Mouse (Mus musculus): ENCODE data around the gene Gpx8. TPM values are rescaled to one million over a fixed set of nuclear protein-coding genes. Genes with fewer than 3 reads are reported as not detected.

Gpx8 gene
- total and polyA plus RNA-seq, 2 experiments from 2014 or later: 16.2 to 37.5 TPM

DNA sequence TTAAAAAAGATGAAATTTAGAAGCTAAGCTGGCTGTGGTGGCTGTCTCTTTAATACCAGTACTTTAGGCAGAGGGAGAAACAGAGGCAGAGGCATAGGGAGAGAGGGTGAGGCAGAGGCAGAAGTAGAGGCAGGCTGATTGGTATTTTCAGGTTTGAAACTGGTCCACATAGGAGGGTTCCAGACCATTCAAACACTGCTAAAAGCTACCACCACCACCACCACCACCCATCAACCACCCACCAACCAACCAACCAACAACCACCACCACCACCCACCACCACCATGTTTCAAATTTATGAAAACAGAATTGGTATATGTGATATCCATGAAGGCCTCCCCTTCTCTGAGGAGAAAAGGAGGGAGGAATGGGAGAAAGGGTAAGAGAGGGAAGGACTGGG lies 13.4 kb downstream of the Gpx8 start:
- Histone ChIP-seq H3K4me2 (ENCODE audit: low read depth, low read length, poor library complexity, severe bottlenecking) (no peak overlapping the region), H3K4me1 (ENCODE audit: insufficient read depth, low read length) (0 out of 2 replicates have a peak, but pooled peaks cover 5% of the 10 kb centered on the region)

DNA sequence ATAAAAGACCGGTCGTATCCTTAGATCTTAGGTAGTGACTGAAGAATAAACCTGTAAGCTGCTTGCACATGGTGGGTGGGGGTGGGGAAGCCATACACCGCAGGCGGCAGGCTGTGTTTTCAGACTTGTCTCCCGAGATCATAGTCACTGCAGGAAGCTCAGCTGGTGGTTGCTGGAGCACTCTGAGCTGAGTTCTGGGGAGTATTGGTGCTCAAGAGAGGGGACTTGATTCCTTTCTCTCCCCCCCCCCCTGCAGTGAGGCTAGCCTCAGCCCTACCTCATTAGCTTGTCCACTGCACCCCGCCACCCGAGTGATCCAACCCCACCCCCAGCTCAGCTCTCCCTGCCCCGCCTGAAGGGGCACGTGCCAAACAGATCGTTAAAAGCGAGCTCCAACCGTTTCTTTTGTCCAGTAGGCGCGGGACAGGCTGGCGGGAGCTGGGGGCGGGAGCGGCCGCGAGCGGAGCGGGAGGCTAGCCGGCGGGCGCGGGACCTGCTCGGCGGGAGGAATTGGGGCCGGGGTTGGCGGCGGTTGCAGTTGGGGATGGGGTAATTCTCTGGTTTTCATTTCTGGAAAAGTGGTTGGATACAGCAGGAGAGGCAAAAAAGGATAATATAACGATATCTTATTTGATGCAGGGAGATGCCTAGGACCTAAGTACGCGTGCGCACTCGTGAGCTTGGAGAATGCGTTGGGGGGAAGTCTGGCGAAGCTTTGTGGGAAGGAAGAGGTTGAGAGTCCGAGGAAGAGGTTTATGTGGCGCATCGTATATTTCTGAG lies 14.2 kb downstream of the Gpx8 start:
- Histone ChIP-seq H3K27me3 (ENCODE audit: insufficient read depth, low read length) (peaks cover 4% of the 10 kb centered on the region; the same call in 1 of the 2 replicates), H3K9me3 (ENCODE audit: low read length) (no peaks in the 10 kb centered on the region), H3K4me1 (ENCODE audit: insufficient read depth, low read length) (0 out of 2 replicates have a peak, but pooled peaks cover 5% of the 10 kb centered on the region), H3K36me3 (ENCODE audit: insufficient read depth, low read length) (no peaks in the 10 kb centered on the region), H3K9ac (replicated peaks; ENCODE audit: low read length, poor library complexity, severe bottlenecking) (peak overlapping the region; percentile 71), H3K4me3 (ENCODE audit: low read depth, low read length) (peak overlapping the region; percentile 68), H3K4me2 (ENCODE audit: low read depth, low read length, poor library complexity, severe bottlenecking) (peak overlapping the region; percentile 92), H3K27ac (ENCODE audit: low read depth, low read length) (peak overlapping the region; percentile 68)
- peak; percentile 75 for ATAC-seq (ENCODE audit: low FRiP score)
- TF ChIP-seq CTCF (IDR thresholded peaks at IDR 0.05): no peak
- DNase-seq (ENCODE audit: low spot score): peak; percentile 69
- WGBS: under 1% methylated on average over 39 of the region's 40 CpGs

More for the DNA sequence above, 13.4 kb downstream of the Gpx8 start:
- H3K27ac ChIP-seq (ENCODE audit: low read depth, low read length): no peak overlapping the region
- no peak overlapping the region for H3K9ac ChIP-seq (replicated peaks; ENCODE audit: low read length, poor library complexity, severe bottlenecking)
- no peak for DNase-seq (ENCODE audit: low spot score)
- H3K9me3 ChIP-seq (ENCODE audit: low read length): no peaks in the 10 kb centered on the region
- H3K36me3 ChIP-seq (ENCODE audit: insufficient read depth, low read length): no peaks in the 10 kb centered on the region
- ATAC-seq (ENCODE audit: low FRiP score): no peak
- peaks cover 4% of the 10 kb centered on the region; the same call in 1 of the 2 replicates for H3K27me3 ChIP-seq (ENCODE audit: insufficient read depth, low read length)
- TF ChIP-seq CTCF (IDR thresholded peaks at IDR 0.05): no peak
- no peak overlapping the region for H3K4me3 ChIP-seq (ENCODE audit: low read depth, low read length)

DNA sequence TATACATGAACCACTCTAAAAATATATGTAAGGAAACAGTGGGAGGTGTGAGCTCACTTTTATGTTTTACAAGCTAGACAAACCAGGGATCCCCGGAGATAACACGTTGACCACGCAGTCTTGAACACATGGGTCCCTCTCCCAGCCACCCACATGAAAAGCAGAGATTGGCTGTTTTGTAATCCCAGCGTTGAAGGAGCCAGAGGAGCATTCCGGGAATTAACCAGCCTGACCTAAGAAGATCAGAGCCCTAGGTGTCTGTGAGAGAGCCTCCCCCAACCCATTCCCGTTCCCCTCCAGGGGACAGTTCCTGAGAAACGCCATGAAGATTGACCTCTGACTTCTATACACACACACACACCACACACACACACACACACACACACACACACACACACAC lies 14.9 kb downstream of the Gpx8 start:
- Histone ChIP-seq H3K9ac (replicated peaks; ENCODE audit: low read length, poor library complexity, severe bottlenecking) (peak overlapping the region; percentile 71; the same call in 1 of the 2 replicates), H3K4me3 (ENCODE audit: low read depth, low read length) (peak overlapping the region; percentile 68), H3K27ac (ENCODE audit: low read depth, low read length) (no peak overlapping the region), H3K27me3 (ENCODE audit: insufficient read depth, low read length) (peaks cover 4% of the 10 kb centered on the region; the same call in 1 of the 2 replicates), H3K4me2 (ENCODE audit: low read depth, low read length, poor library complexity, severe bottlenecking) (peak overlapping the region; percentile 92), H3K4me1 (ENCODE audit: insufficient read depth, low read length) (0 out of 2 replicates have a peak, but pooled peaks cover 5% of the 10 kb centered on the region), H3K36me3 (ENCODE audit: insufficient read depth, low read length) (no peaks in the 10 kb centered on the region), H3K9me3 (ENCODE audit: low read length) (no peaks in the 10 kb centered on the region)
- ATAC-seq (ENCODE audit: low FRiP score): no peak; the same call in 1 of the 2 replicates
- no peak for TF ChIP-seq CTCF (IDR thresholded peaks at IDR 0.05)
- no peak for DNase-seq (ENCODE audit: low spot score)
- WGBS: 1% methylated on average over 7 of the region's 7 CpGs

DNA sequence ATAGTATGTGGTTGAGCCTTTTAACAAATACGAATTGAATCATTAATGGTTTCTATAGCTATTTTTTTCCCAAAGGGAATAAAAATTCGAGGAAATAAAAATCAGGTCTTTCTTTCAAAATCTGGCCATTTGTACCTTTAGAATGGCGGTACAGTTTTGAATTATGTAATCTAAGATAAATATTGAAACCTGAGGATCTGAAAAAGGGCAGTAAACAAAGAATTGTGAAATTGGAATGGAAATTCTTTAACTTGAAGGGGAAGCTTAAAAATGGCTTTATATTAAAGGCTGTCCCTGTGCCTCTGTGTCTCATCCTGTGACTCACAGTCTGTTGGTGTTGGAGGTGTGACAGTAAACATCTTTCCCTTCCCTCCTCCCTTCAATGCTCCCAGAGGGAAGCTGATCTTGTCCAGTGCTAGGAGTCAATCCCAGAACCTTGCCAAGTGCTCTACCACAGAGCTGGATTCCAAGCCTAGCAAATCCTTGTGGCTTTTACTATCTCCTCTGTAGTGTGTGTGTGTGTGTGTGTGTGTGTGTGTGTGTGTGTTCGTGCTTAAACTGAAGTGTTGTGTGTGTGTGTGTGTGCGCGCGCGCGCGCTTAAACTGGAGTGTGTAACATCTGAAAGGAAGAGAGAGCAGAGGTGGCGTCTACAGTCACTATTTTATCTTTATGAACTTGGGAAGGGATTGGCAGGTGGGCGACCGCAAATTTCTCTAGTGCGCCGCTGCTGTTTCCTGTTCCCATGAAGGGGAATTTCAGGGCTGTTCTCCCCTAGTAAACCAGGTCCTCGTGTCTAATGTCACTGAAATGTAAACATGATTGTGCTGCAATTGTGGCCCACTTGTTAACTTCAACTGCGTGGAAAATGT lies 22.7 kb downstream of the Gpx8 start:
- Histone ChIP-seq H3K36me3 (ENCODE audit: insufficient read depth, low read length) (no peaks in the 10 kb centered on the region), H3K4me1 (ENCODE audit: insufficient read depth, low read length) (no peaks in the 10 kb centered on the region), H3K4me2 (ENCODE audit: low read depth, low read length, poor library complexity, severe bottlenecking) (no peak overlapping the region), H3K4me3 (ENCODE audit: low read depth, low read length) (no peak overlapping the region), H3K27ac (ENCODE audit: low read depth, low read length) (no peak overlapping the region), H3K27me3 (ENCODE audit: insufficient read depth, low read length) (no peaks in the 10 kb centered on the region), H3K9me3 (ENCODE audit: low read length) (no peaks in the 10 kb centered on the region), H3K9ac (replicated peaks; ENCODE audit: low read length, poor library complexity, severe bottlenecking) (no peak overlapping the region)
- TF ChIP-seq CTCF (IDR thresholded peaks at IDR 0.05): no peak
- 86% methylated on average over 17 of the region's 17 CpGs for WGBS
- DNase-seq (ENCODE audit: low spot score) (no peak), ATAC-seq (ENCODE audit: low FRiP score) (no peak)

DNA sequence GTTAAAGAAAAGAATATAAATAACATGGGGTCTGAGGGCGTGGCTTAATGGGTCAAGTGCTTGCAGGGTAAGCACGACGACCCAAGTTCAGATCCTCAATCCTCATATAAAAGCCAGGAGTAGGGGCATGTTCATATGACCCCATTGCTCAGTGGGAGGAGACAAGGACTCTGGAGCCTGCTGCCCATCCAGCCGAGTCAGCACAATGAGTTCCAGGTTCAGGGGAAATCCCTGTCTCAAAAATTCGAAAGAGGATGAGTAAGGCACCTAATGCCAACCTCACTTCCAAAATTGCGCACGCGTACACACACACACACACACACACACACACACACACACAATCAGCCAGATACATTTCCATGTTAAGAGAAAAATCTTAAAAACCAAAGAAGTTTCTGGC lies 23.7 kb downstream of the Gpx8 start:
- ATAC-seq (ENCODE audit: low FRiP score) (no peak), DNase-seq (ENCODE audit: low spot score) (no peak)
- Histone ChIP-seq H3K36me3 (ENCODE audit: insufficient read depth, low read length) (no peaks in the 10 kb centered on the region), H3K27me3 (ENCODE audit: insufficient read depth, low read length) (no peaks in the 10 kb centered on the region), H3K4me3 (ENCODE audit: low read depth, low read length) (no peak overlapping the region), H3K4me1 (ENCODE audit: insufficient read depth, low read length) (no peaks in the 10 kb centered on the region), H3K27ac (ENCODE audit: low read depth, low read length) (no peak overlapping the region), H3K9me3 (ENCODE audit: low read length) (no peaks in the 10 kb centered on the region), H3K9ac (replicated peaks; ENCODE audit: low read length, poor library complexity, severe bottlenecking) (no peak overlapping the region), H3K4me2 (ENCODE audit: low read depth, low read length, poor library complexity, severe bottlenecking) (no peak overlapping the region)
- no peak for TF ChIP-seq CTCF (IDR thresholded peaks at IDR 0.05)
- WGBS: 75% methylated on average over 8 of the region's 8 CpGs

All from midbrain, postnatal 0 days (tissue).